Mouse (Mus musculus): ENCODE measurements around the gene Pcsk4. TPM values are rescaled to one million over a fixed set of nuclear protein-coding genes. Genes with fewer than 3 reads are reported as not detected.

The Pcsk4 gene
- 28.8 TPM for polyA plus RNA-seq (2017; shearing (Covaris generic))

DNA sequence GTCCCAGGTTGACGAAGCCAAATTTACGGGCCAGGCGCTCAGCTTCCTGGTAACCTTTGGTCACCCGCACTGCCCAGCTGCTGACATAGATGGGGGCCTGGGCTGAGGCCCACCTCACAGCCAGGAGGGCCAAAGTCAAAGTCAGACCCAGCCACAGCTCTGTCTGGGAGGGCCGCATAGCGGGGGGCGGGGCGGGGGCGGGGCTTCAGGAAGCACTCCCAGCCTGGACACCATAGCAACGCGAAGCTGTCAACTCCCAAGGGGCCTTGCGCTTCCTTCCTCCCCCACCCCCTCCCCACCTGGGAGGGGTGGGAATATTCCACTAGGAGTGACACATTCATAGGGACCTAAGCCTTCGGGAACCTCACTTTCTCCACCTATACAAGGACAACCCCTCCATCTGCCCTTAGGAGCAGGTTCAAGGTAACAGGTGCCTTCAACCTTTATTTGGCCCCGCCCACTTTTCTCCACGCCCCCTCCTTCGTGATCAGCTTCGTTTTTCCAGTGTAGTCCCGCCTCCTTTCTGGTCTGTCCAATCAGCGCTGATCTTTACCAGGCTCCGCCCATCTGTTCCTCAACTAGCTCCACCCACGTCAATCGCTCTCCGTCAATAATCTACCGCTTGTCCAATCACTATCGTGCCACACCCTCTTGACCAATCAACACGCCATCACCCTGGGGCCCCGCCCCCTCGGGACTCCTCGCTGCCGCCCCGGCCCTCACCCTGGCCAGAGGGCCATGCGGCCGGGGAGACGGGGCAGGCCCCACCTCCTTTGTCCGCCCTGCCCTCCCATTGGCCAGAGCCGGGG is at the start of gene Pcsk4, which contains the start of gene Reep6:
Pcsk4 (minus strand) TSS at position 226 of the 809 bp plus-strand sequence.
Reep6 (plus strand) TSS at position 681 of the 809 bp plus-strand sequence.

DNA sequence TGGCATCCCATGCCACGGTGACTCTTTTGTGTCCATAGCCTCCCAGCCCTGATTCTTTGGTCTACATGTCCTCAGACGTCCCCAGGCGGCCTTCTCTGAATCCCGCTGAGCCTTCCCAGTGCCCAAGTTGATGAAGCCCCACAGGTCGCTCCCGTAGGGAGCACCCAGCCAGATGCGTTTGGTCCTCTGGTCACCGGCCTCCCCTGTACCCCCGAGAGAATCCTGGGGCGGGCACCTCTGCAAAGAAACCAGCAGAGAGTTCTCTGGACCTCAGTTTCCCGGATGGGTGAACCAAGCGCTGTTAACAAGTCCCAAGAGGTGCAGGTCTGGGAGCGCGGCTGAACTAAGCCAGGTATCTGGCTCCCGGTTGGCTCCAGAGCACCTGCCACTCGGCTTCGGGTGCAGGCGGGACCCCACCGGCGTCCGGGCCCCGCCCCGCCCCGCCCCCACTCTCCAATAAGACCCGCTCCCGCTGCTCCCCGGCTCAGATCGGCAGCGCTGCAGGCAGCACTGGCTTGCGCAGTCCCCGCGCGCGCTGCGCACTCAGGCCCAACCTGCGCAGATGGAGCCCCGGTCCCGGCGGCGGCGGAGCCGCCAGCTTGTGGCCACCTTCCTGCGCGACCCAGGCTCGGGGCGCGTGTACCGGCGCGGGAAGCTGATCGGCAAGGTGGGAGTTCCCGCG is 26.8 kb upstream of the Pcsk4 start, which contains the start of gene Plk5:
Plk5 (plus strand) TSS at position 459 of the 682 bp plus-strand sequence.

DNA sequence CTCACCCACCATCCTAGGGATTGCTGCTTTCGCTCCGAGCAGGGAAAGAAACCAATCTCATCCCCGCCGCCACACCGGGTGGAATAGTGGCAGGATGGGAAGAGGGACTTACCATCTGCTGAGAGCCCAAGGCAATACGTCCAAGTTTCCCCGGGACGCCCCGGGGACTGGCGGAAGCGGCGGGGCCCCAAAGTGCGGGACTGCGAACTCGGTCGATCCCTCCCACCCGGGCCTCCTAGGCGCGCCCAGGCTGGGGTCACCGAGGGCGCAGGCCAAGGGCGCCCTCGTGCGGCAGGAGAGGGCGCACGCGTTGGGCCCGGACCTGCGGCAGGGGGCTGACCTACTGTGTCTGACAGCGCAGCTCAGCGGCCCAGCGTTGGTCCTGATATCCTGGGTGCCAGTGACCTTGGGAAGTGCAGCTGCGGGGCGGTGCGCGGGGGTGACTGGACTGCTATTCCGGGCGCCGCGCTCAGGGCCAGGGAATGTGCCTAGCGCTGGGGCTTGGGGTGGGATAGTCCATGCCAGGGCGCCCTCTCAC is 19.0 kb upstream of the Pcsk4 start, which contains the start of gene Adamtsl5:
Adamtsl5 (minus strand) TSS at position 169 of the 538 bp plus-strand sequence.

DNA sequence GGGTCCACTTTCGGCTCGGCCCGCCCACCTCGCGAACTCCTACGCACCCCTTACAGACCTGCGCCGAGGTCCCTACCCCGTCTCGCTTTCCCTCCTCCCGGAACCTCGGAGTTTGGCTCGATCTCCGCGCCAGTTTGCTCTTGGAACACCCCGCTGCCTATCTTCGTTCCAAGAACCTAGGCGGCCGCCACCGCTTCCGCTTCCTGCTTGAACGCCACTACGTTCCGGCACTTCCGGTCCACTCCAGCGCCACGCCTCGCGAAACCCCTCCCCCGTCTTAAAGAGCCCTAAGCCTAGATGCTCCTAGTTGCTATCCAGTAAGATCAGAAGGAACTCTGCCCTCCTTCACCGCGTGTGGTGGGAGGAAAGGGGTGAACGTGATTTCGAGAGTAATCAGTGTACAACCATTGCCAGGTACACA is 8.9 kb downstream of the Pcsk4 start, which contains the start of gene 2310011J03Rik:
2310011J03Rik (minus strand) TSS at position 198 of the 421 bp plus-strand sequence.

GRCm38 (mm10) chr10:80295618-80296425 is 33.5 kb downstream of the Pcsk4 start, which contains the start of gene Apc2:
Gene Apc2 (plus strand): TSS chr10:80295977.

GRCm38 (mm10) chr10:80292251-80293146 is 36.8 kb downstream of the Pcsk4 start, which contains the start of gene Rps15:
Gene Rps15 (plus strand): TSS chr10:80292453.

Other genes with a start within 250 kb of the Pcsk4 start
- 59.4 TPM for gene Sbno2, start 223.9 kb downstream of the Pcsk4 start, polyA plus RNA-seq (2017; shearing (Covaris generic))
- gene Stk11, start 213.7 kb downstream of the Pcsk4 start, polyA plus RNA-seq (2017; shearing (Covaris generic)), result 47.2 TPM
- gene Atp5d, start 190.9 kb downstream of the Pcsk4 start, polyA plus RNA-seq (2017; shearing (Covaris generic)), result 400 TPM
- 3.4 TPM for gene Cbarp, start 188.7 kb downstream of the Pcsk4 start, polyA plus RNA-seq (2017; shearing (Covaris generic))
- 5.6 TPM for gene Midn, start 181.2 kb downstream of the Pcsk4 start, polyA plus RNA-seq (2017; shearing (Covaris generic))
- gene Cirbp, start 163.5 kb downstream of the Pcsk4 start, polyA plus RNA-seq (2017; shearing (Covaris generic)), result 228 TPM
- 21.5 TPM for gene 1600002K03Rik, start 156.6 kb downstream of the Pcsk4 start, polyA plus RNA-seq (2017; shearing (Covaris generic))
- gene Efna2, start 150.0 kb downstream of the Pcsk4 start, polyA plus RNA-seq (2017; shearing (Covaris generic)), result 0.17 TPM
- 119 TPM for gene Mum1, start 103.1 kb downstream of the Pcsk4 start, polyA plus RNA-seq (2017; shearing (Covaris generic))
- gene Ndufs7, start 80.4 kb downstream of the Pcsk4 start, polyA plus RNA-seq (2017; shearing (Covaris generic)), result 273 TPM
- gene Gamt, start 68.5 kb downstream of the Pcsk4 start, polyA plus RNA-seq (2017; shearing (Covaris generic)), result 0.67 TPM
- gene Dazap1, start 68.0 kb downstream of the Pcsk4 start, polyA plus RNA-seq (2017; shearing (Covaris generic)), result 94.1 TPM
- 790 TPM for gene Rps15, start 37.0 kb downstream of the Pcsk4 start, polyA plus RNA-seq (2017; shearing (Covaris generic))
- 0.24 TPM for gene Apc2, start 33.5 kb downstream of the Pcsk4 start, polyA plus RNA-seq (2017; shearing (Covaris generic))
- 82.5 TPM for gene 2310011J03Rik, start 9.0 kb downstream of the Pcsk4 start, polyA plus RNA-seq (2017; shearing (Covaris generic))
- 0.41 TPM for gene Reep6, start 455 bp upstream of the Pcsk4 start, polyA plus RNA-seq (2017; shearing (Covaris generic))
- not detected for gene Adamtsl5, start 18.9 kb upstream of the Pcsk4 start, polyA plus RNA-seq (2017; shearing (Covaris generic))
- not detected for gene Plk5, start 27.0 kb upstream of the Pcsk4 start, polyA plus RNA-seq (2017; shearing (Covaris generic))
- gene Mex3d, start 58.2 kb upstream of the Pcsk4 start, polyA plus RNA-seq (2017; shearing (Covaris generic)), result 8.7 TPM
- gene Mbd3, start 70.1 kb upstream of the Pcsk4 start, polyA plus RNA-seq (2017; shearing (Covaris generic)), result 184 TPM
- 234 TPM for gene Uqcr11, start 77.3 kb upstream of the Pcsk4 start, polyA plus RNA-seq (2017; shearing (Covaris generic))
- 132 TPM for gene Tcf3, start 104.1 kb upstream of the Pcsk4 start, polyA plus RNA-seq (2017; shearing (Covaris generic))
- not detected for gene Onecut3, start 165.3 kb upstream of the Pcsk4 start, polyA plus RNA-seq (2017; shearing (Covaris generic))
- 0.04 TPM for gene Atp8b3, start 209.6 kb upstream of the Pcsk4 start, polyA plus RNA-seq (2017; shearing (Covaris generic))
- 62.2 TPM for gene Rexo1, start 232.1 kb upstream of the Pcsk4 start, polyA plus RNA-seq (2017; shearing (Covaris generic))
- gene Klf16, start 247.8 kb upstream of the Pcsk4 start, polyA plus RNA-seq (2017; shearing (Covaris generic)), result 13.2 TPM